In genomic region chr12:76265001-76265400, GRCm38 (mm10) we compare ENCODE assay signal across 24 mouse cellular contexts. TPM values are rescaled to one million over a fixed set of nuclear protein-coding genes. Genes with fewer than 3 reads are reported as not detected.
DNase-seq lines count a peak whose midpoint lies in the region; ATAC-seq and TF ChIP-seq lines count a peak whose summit lies in the region.
"Had no signal": no experiment of that assay in that cellular context is flagged by ENCODE, and none has a peak within 500 bp of the region (broad histone marks: within the 10 kb centered on the region; RNA-seq: fewer than 3 reads in every experiment).

No protein-coding gene starts in this region.

- H3K36me3 ChIP-seq in hindbrain, embryonic 14.5 days (replicated peaks; ENCODE audit: control insufficient read depth, insufficient read depth): no peaks in the 10 kb centered on the region
- no peaks in the 10 kb centered on the region for H3K36me3 ChIP-seq in hindbrain, embryonic 11.5 days (ENCODE audit: control insufficient read depth, insufficient read depth, low read length)
- no peaks in the 10 kb centered on the region for H3K36me3 ChIP-seq in midbrain, embryonic 15.5 days (replicated peaks)
- peaks cover 19% of the 10 kb centered on the region for H3K36me3 ChIP-seq in midbrain, embryonic 10.5 days
- H3K36me3 ChIP-seq: neural tube, embryonic 13.5 days had no signal

- H3K9ac ChIP-seq in hindbrain, embryonic 14.5 days: no peak overlapping the region
- no peak overlapping the region for H3K9ac ChIP-seq in hindbrain, embryonic 11.5 days (ENCODE audit: low read depth, low read length)
- no peak overlapping the region for H3K9ac ChIP-seq in midbrain, embryonic 15.5 days
- H3K9ac ChIP-seq: embryonic facial prominence, embryonic 13.5 days; neural tube, embryonic 13.5 days had no signal

- no peaks in the 10 kb centered on the region for H3K27me3 ChIP-seq in hindbrain, embryonic 14.5 days (ENCODE audit: control insufficient read depth, insufficient read depth, low read length)
- no peaks in the 10 kb centered on the region for H3K27me3 ChIP-seq in hindbrain, embryonic 11.5 days (ENCODE audit: control insufficient read depth, insufficient read depth, low read length)
- H3K27me3 ChIP-seq in midbrain, embryonic 15.5 days (replicated peaks): no peaks in the 10 kb centered on the region
- no peaks in the 10 kb centered on the region for H3K27me3 ChIP-seq in midbrain, embryonic 10.5 days (ENCODE audit: low read depth, poor library complexity, severe bottlenecking)
- H3K27me3 ChIP-seq: embryonic facial prominence, embryonic 13.5 days; neural tube, embryonic 13.5 days had no signal

- H3K4me3 ChIP-seq in hindbrain, embryonic 14.5 days (replicated peaks; ENCODE audit: low read length): no peak overlapping the region
- H3K4me3 ChIP-seq in hindbrain, embryonic 11.5 days (ENCODE audit: low read depth, low read length): no peak overlapping the region
- H3K4me3 ChIP-seq in midbrain, embryonic 15.5 days: no peak overlapping the region
- no peak overlapping the region for H3K4me3 ChIP-seq in midbrain, embryonic 10.5 days
- peak overlapping the region; percentile 25 for H3K4me3 ChIP-seq in bone marrow macrophage, adult 2 months (ENCODE audit: insufficient read depth, low read length)
- H3K4me3 ChIP-seq: embryonic facial prominence, embryonic 13.5 days; neural tube, embryonic 13.5 days had no signal

- H3K4me2 ChIP-seq in hindbrain, embryonic 14.5 days (replicated peaks): no peak overlapping the region
- H3K4me2 ChIP-seq in hindbrain, embryonic 11.5 days (replicated peaks; ENCODE audit: low read depth, low read length): no peak overlapping the region
- H3K4me2 ChIP-seq in midbrain, embryonic 15.5 days: no peak overlapping the region
- H3K4me2 ChIP-seq: embryonic facial prominence, embryonic 13.5 days; heart, embryonic 11.5 days; neural tube, embryonic 13.5 days had no signal

- DNase-seq in hindbrain, embryonic 14.5 days (ENCODE audit: low spot score): no peak
- no peak for DNase-seq in hindbrain, embryonic 11.5 days (ENCODE audit: low spot score)
- DNase-seq in midbrain, embryonic 10.5 days (ENCODE audit: low spot score): no peak
- no peak for DNase-seq in adrenal gland, postnatal 4 days (ENCODE audit: low spot score in 2 of 2)
- DNase-seq: adrenal gland, adult 8-10 months; right cerebral cortex, postnatal 14 days; thymus, postnatal 25 days had no signal

- peak overlapping the region; percentile 64 for H3K27ac ChIP-seq in hindbrain, embryonic 14.5 days
- H3K27ac ChIP-seq in hindbrain, embryonic 11.5 days (ENCODE audit: low read depth, low read length): no peak overlapping the region
- H3K27ac ChIP-seq in midbrain, embryonic 15.5 days: peak overlapping the region; percentile 17; the same call in 1 of the 2 replicates
- H3K27ac ChIP-seq in midbrain, embryonic 10.5 days (replicated peaks): no peak overlapping the region
- H3K27ac ChIP-seq in bone marrow macrophage, adult 2 months (ENCODE audit: insufficient read depth, low read depth, low read length): peak overlapping the region; percentile 11; the same call in 1 of the 2 replicates
- H3K27ac ChIP-seq: embryonic facial prominence, embryonic 13.5 days; kidney, postnatal 0 days; neural tube, embryonic 13.5 days; stomach, postnatal 0 days had no signal

- TF ChIP-seq CTCF in bone marrow macrophage, adult 2 months (IDR thresholded peaks at IDR 0.05; ENCODE audit: low read depth, low read length): no peak

- H3K4me1 ChIP-seq in hindbrain, embryonic 14.5 days (replicated peaks; ENCODE audit: control insufficient read depth, insufficient read depth, low read length): no peaks in the 10 kb centered on the region
- no peaks in the 10 kb centered on the region for H3K4me1 ChIP-seq in hindbrain, embryonic 11.5 days (replicated peaks; ENCODE audit: control insufficient read depth, insufficient read depth, low read length)
- H3K4me1 ChIP-seq in midbrain, embryonic 15.5 days: no peaks in the 10 kb centered on the region
- H3K4me1 ChIP-seq in midbrain, embryonic 10.5 days: 0 out of 2 replicates have a peak, but pooled peaks cover 7% of the 10 kb centered on the region
- H3K4me1 ChIP-seq in bone marrow macrophage, adult 2 months (ENCODE audit: control insufficient read depth, insufficient read depth, low read length): peaks cover 22% of the 10 kb centered on the region
- H3K4me1 ChIP-seq: embryonic facial prominence, embryonic 13.5 days; neural tube, embryonic 13.5 days had no signal

- no peaks in the 10 kb centered on the region for H3K9me3 ChIP-seq in hindbrain, embryonic 14.5 days (ENCODE audit: control insufficient read depth, low read length)
- no peaks in the 10 kb centered on the region for H3K9me3 ChIP-seq in hindbrain, embryonic 11.5 days (ENCODE audit: control insufficient read depth, low read length)
- no peaks in the 10 kb centered on the region for H3K9me3 ChIP-seq in midbrain, embryonic 15.5 days
- no peaks in the 10 kb centered on the region for H3K9me3 ChIP-seq in midbrain, embryonic 10.5 days (replicated peaks)
- H3K9me3 ChIP-seq: embryonic facial prominence, embryonic 13.5 days; neural tube, embryonic 13.5 days had no signal

- 85% methylated on average over 6 of the region's 6 CpGs for WGBS in hindbrain, embryonic 14.5 days
- 81% methylated on average over 6 of the region's 6 CpGs for WGBS in hindbrain, embryonic 11.5 days
- 85% methylated on average over 6 of the region's 6 CpGs for WGBS in midbrain, embryonic 15.5 days
- WGBS in midbrain, embryonic 10.5 days: 87% methylated on average over 6 of the region's 6 CpGs

- ATAC-seq in hindbrain, embryonic 14.5 days (ENCODE audit: low FRiP score): no peak
- no peak for ATAC-seq in hindbrain, embryonic 11.5 days (ENCODE audit: low FRiP score)
- ATAC-seq in midbrain, embryonic 15.5 days (replicated peaks): no peak
- peak; percentile 81 for ATAC-seq in megakaryocyte, adult 5-6 weeks (ENCODE audit: poor library complexity, severe bottlenecking)
- ATAC-seq: CD4-positive, CD25-positive, alpha-beta regulatory T cell, adult 4 months; intestine, embryonic 16.5 days had no signal

- TF ChIP-seq POLR2A in bone marrow macrophage, adult 2 months (IDR thresholded peaks at IDR 0.05; ENCODE audit: borderline replicate concordance, low read depth, low read length): no peak

RNA-seq across cellular contexts. Expression of gene Mthfd1, which starts 9.9 kb away (rescaled TPM):
- polyA plus RNA-seq in hindbrain, embryonic 14.5 days (2014; fragmentation: Nextera tagmentation; extraction: Ambion mirVana): 30.5 and 37.2 TPM in 2 replicates
- 49.5 and 54.4 TPM in 2 replicates for polyA plus RNA-seq in hindbrain, embryonic 11.5 days (2014; fragmentation: Nextera tagmentation; extraction: Ambion mirVana)
- 30.7 and 31.2 TPM in 2 replicates for polyA plus RNA-seq in midbrain, embryonic 15.5 days (2015; fragmentation: Nextera tagmentation; extraction: Ambion mirVana)
- polyA plus RNA-seq in midbrain, embryonic 10.5 days (2016; fragmentation: Nextera tagmentation; extraction: Ambion mirVana): 82.4 and 91.8 TPM in 2 replicates
- 7.7 and 8.7 TPM in 2 replicates for polyA plus RNA-seq in bone marrow macrophage, adult 2 months (2012; ENCODE audit: insufficient read depth, insufficient read length, missing spikeins)
- 18.4 and 22.9 TPM in 2 replicates for total RNA-seq in megakaryocyte, adult 5-6 weeks (2015)
- 32.6 and 33.4 TPM in 2 replicates for total RNA-seq in megakaryocyte, adult 5-6 weeks (2017)
- 10 to 100 TPM; 48.3 to 56.2 TPM for total RNA-seq in adrenal gland, postnatal 4 days (2021)

RNA-seq across cellular contexts. Expression of gene Tex21, which starts 18.5 kb away (rescaled TPM):
- polyA plus RNA-seq in hindbrain, embryonic 14.5 days (2014; fragmentation: Nextera tagmentation; extraction: Ambion mirVana): 0.09 TPM in 1 of 2 replicates, not detected in the other
- polyA plus RNA-seq in hindbrain, embryonic 11.5 days (2014; fragmentation: Nextera tagmentation; extraction: Ambion mirVana): not detected in 2 replicates
- polyA plus RNA-seq in midbrain, embryonic 15.5 days (2015; fragmentation: Nextera tagmentation; extraction: Ambion mirVana): not detected in 2 replicates
- polyA plus RNA-seq in midbrain, embryonic 10.5 days (2016; fragmentation: Nextera tagmentation; extraction: Ambion mirVana): not detected in 2 replicates
- not detected in 2 replicates for polyA plus RNA-seq in bone marrow macrophage, adult 2 months (2012; ENCODE audit: insufficient read depth, insufficient read length, missing spikeins)
- not detected in 2 replicates for total RNA-seq in megakaryocyte, adult 5-6 weeks (2015)
- not detected in 2 replicates for total RNA-seq in megakaryocyte, adult 5-6 weeks (2017)
- total RNA-seq in adrenal gland, postnatal 4 days (2021): not detected
- total RNA-seq: adrenal gland, adult 8-10 months; gastrocnemius, postnatal 25 days; heart, postnatal 14 days; layer of hippocampus, adult 8-10 months; left cerebral cortex, adult 2 months had no signal
- polyA plus RNA-seq: CD4-positive, CD25-positive, alpha-beta regulatory T cell, adult 4 months; cortical plate, adult 2 months; embryonic facial prominence, embryonic 13.5 days; heart, embryonic 11.5 days; limb, embryonic 11.5 days; neural tube, embryonic 13.5 days; spleen, adult 2 months; stomach, postnatal 0 days had no signal

RNA-seq across cellular contexts. Expression of gene Akap5, which starts 59.7 kb away (rescaled TPM):
- polyA plus RNA-seq in hindbrain, embryonic 14.5 days (2014; fragmentation: Nextera tagmentation; extraction: Ambion mirVana): 11.8 and 12.1 TPM in 2 replicates
- polyA plus RNA-seq in hindbrain, embryonic 11.5 days (2014; fragmentation: Nextera tagmentation; extraction: Ambion mirVana): 4.0 and 5.4 TPM in 2 replicates
- 9.8 and 10.3 TPM in 2 replicates for polyA plus RNA-seq in midbrain, embryonic 15.5 days (2015; fragmentation: Nextera tagmentation; extraction: Ambion mirVana)
- polyA plus RNA-seq in midbrain, embryonic 10.5 days (2016; fragmentation: Nextera tagmentation; extraction: Ambion mirVana): 2.5 and 4.7 TPM in 2 replicates
- polyA plus RNA-seq in bone marrow macrophage, adult 2 months (2012; ENCODE audit: insufficient read depth, insufficient read length, missing spikeins): not detected in 2 replicates
- not detected in 2 replicates for total RNA-seq in megakaryocyte, adult 5-6 weeks (2015)
- 0.08 and 0.15 TPM in 2 replicates for total RNA-seq in megakaryocyte, adult 5-6 weeks (2017)
- total RNA-seq in adrenal gland, postnatal 4 days (2021): 1 to 10 TPM; 1.9 to 2.4 TPM

Comparison
In these comparisons a context has a peak if more than half of its experiments do, and no peak if none do; other contexts are left out.
1. H3K27ac ChIP-seq: peak in hindbrain, embryonic 14.5 days (single experiment), midbrain, embryonic 15.5 days (single experiment) and bone marrow macrophage, adult 2 months (single experiment); none in hindbrain, embryonic 11.5 days (single experiment) and midbrain, embryonic 10.5 days (single experiment).